Mouse (Mus musculus) adipose tissue, adult 10 weeks (tissue): ENCODE results near the gene Asb6. TPM values are rescaled to one million over a fixed set of nuclear protein-coding genes. Genes with fewer than 3 reads are reported as not detected.

Experiments used
- polyA plus RNA-seq: library from polyadenylated mRNA; stranded (reverse); fragments of 350-450 nt; fragmentation: Illumina TruSeq; extraction: RNeasy Lipid Tissue Mini Kit (QIAGEN cat#74804); gene quantifications from one replicate; pipeline ENCODE4 v1.2.3, GENCODE M21; 2014; ENCODE audit warnings: low read depth, low replicate concordance

Asb6 gene
- polyA plus RNA-seq: 21.4 TPM

GRCm38 (mm10) chr2:30830283-30830795 lies at the start of gene Asb6:
TSS of gene Asb6 (minus strand) at chr2:30830333.

DNA sequence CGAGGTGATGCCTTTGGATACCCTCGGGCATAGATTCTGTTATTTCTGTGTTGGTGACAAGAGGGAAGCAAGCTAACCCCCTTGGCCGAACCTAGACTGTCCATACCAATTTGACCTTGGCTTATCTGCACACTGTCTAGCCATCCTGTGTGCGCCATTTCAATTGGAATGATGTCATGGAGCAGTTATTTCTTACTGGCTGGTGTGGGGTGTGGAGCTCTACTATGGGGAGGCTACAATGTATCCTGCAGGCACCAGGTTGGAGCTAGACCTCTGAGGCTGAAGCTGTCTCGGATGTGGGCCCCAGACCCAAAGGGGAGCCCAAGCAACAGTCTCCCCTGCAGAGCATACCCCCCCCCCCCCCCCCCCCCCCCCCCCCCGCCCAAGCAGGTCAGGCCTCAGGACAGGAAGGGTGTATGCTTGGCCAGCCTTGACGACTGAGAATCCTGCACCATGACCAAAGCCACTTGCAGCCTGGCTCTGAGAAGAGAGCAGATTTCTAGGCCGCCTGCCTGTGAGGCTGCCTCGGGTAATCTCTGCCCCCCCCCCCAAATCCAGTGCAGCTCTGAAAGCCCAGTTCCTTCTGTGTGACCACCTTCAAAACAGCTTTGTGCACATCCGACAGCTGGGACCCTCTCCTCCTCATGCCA lies 4.4 kb upstream of the Asb6 start, which contains the start of gene Prrx2:
Gene Prrx2 (plus strand): TSS at position 600 of the 650 bp plus-strand sequence.

DNA sequence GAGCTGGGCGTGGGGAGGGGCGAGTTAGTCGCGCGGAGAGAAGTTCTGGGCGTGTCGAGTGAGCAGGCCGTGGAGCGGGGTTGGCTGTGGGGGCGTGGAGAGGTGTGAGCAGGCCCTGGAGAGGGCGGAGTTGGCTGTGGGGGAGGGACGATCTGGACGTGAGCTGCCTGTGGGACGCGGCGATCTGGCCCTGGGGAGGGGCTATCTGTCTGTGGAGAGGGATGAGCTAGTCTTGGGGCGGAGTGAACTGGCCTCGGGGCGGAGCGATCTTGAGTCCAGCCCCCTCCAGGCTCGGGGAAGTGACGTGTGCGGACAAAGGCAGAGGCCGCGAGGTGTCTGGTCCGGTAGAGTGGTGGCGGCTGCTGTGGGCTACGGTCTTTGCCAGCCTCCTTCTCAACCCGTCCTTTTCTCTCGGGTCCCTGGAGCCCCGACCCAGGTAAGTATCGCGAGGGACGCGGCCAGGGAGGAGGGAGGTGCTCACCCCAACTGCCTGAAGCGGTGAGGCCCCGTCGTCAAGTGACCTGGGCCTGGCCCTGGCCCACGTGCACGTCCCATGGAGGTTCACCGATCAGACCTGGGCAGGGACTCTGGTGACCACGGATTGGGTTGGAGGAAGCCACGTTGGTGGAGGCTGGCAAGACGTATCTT lies 22.4 kb downstream of the Asb6 start, which contains the start of gene Ntmt1:
Gene Ntmt1 (plus strand): TSS at position 179 of the 648 bp plus-strand sequence.

DNA sequence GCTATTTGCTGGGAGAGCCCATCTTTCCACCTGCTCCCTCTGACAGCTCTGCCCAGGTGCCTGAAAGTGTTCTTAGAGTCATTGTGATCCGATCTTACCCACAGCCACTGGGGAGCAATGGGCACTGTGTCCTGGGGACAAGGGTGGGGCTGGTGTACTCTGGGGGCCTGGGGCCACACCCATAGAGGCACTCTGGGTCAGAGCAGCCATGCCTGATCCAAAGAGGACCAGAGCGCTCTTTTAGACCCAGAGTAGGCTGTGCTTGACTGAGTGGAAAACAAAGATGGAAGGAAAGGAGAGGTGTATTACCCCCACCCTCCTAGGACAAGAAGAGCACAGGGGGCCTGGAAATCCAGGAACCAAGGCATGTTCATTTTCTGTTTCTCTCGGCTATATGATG lies 26.5 kb downstream of the Asb6 start, which contains the start of gene 1700001O22Rik:
Gene 1700001O22Rik (minus strand): TSS at position 58 of the 400 bp plus-strand sequence.

Other genes with a start within 250 kb of the Asb6 start
- 3.0 TPM for gene Cstad, start 235.3 kb downstream of the Asb6 start, polyA plus RNA-seq
- 20.4 TPM for gene 1700001O22Rik, start 26.7 kb downstream of the Asb6 start, polyA plus RNA-seq
- gene Ntmt1, start 22.5 kb downstream of the Asb6 start, polyA plus RNA-seq: 21.6 TPM
- 3.7 TPM for gene Prrx2, start 4.6 kb upstream of the Asb6 start, polyA plus RNA-seq
- gene Ptges, start 99.5 kb upstream of the Asb6 start, polyA plus RNA-seq: 62.7 TPM
- 33.6 TPM for gene Tor1b, start 122.6 kb upstream of the Asb6 start, polyA plus RNA-seq
- gene Tor1a, start 137.6 kb upstream of the Asb6 start, polyA plus RNA-seq: 37.4 TPM
- 48.0 TPM for gene BC005624, start 151.9 kb upstream of the Asb6 start, polyA plus RNA-seq
- gene Usp20, start 151.9 kb upstream of the Asb6 start, polyA plus RNA-seq: 34.8 TPM